Comparison of ENCODE assay signal across 21 mouse cellular contexts in the genomic region with DNA sequence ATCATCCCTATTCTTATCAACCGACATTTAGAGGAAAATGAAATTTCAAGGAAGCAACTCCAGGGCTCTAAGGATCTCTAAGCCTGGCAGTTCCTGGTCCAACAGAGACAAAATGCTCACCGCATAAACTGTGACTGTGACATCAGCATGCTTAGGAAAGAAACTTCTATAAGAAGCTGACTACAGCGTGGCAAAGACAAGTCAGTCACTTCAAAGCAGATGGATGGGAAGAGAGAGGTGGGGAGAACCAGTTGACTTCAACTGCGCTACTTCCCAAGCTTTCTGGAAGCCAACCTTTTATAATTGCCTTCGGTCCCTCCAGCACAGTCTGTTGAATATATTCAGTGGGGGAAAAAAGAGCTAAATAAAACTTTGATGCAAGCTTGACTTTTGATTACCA.
"Had no signal": no experiment of that assay in that cellular context is flagged by ENCODE, and none has a peak within 500 bp of the region (broad histone marks: within the 10 kb centered on the region; RNA-seq: fewer than 3 reads in every experiment).

No protein-coding gene starts in this region.

- H3K27ac ChIP-seq: limb, embryonic 10.5 days; limb, embryonic 13.5 days; liver, embryonic 12.5 days; liver, embryonic 15.5 days; lung, embryonic 15.5 days; midbrain, embryonic 12.5 days; neural tube, embryonic 13.5 days had no signal

- DNase-seq: kidney, adult 18-20 months; kidney, adult 9 months; kidney, postnatal 14 days; kidney, postnatal 4 days; layer of hippocampus, adult 9-11 months; liver; lung, adult 18-20 months; lung, postnatal 10 days; lung, postnatal 36 days; retina, postnatal 1 day; thymus, adult 18-20 months; thymus, postnatal 36 days had no signal

- H3K4me3 ChIP-seq: limb, embryonic 10.5 days; limb, embryonic 13.5 days; liver, embryonic 12.5 days; liver, embryonic 15.5 days; lung, embryonic 15.5 days; midbrain, embryonic 12.5 days; myocyte; neural tube, embryonic 13.5 days had no signal

- H3K27me3 ChIP-seq: limb, embryonic 13.5 days; liver, embryonic 12.5 days; liver, embryonic 15.5 days; lung, embryonic 15.5 days; midbrain, embryonic 12.5 days; neural tube, embryonic 13.5 days had no signal

- H3K36me3 ChIP-seq: limb, embryonic 10.5 days; limb, embryonic 13.5 days; liver, embryonic 12.5 days; liver, embryonic 15.5 days; lung, embryonic 15.5 days; midbrain, embryonic 12.5 days; neural tube, embryonic 13.5 days had no signal

- ATAC-seq: liver, embryonic 12.5 days; midbrain, embryonic 16.5 days had no signal
